8 mouse cellular contexts compared by ENCODE assay signal in the genomic region with DNA sequence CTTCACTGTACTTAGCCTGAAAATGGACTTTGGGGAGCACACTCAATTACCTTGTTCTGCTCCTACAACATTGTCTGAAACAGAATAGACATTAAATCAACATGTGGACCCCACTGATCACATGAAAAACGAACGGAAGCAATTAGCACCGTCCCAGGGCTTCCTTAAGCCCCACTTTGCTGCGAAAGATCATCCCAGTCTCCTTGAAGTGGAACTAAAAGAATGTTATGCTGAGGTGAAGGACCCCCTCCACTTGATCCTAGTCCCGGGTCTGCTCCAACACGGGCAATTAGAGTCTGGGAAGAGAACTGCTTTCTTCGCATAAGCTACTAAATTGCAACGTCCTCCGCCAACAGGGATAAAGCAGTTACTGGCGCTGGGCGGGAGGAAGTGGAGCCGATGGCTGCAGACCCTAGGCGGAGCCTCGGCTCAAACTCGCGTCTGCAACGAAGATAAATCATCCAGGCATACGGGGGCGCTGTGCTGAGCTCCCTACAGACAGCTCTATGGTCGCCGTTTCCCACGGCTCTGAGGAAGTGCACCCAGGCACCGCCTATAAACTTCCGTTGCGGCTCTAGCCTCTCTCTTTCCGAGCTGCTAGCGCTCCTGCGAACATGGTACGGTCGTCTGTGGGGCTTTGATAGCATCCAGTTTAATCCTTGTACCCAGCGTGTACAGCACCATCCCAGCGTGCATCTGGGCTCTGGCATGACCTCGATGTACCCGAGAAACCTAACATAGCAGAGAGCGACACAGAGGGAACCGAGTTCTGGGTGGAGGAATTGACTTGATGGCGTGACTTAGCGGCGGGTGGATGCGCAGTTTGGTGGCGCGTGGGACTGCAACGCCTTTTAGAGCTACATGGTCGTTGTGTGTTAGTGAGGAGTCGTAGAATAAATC. TPM values are rescaled to one million over a fixed set of nuclear protein-coding genes. Genes with fewer than 3 reads are reported as not detected.
DNase-seq lines count a peak whose midpoint lies in the region; ATAC-seq lines count a peak whose summit lies in the region.

Gene Rpl36a, plus strand, starts transcription at position 552 of the 900 bp plus-strand sequence.

- DNase-seq in adrenal gland, adult (ENCODE audit: inconsistent age in 2 of 2, low spot score in 1 of 2), result peak; percentile 90 to 96
- peak; percentile 95 for DNase-seq in embryo, embryonic 10.5 days (ENCODE audit: low spot score)
- DNase-seq in gastrocnemius, postnatal 14 days, result peak; percentile 89
- peak; percentile 89 to 92 for DNase-seq in left cerebral cortex, postnatal 10 days (ENCODE audit: extremely low spot score in 1 of 2, low spot score in 2 of 2)
- peak; percentile 84 for DNase-seq in right cerebral cortex, postnatal 25 days
- DNase-seq in urinary bladder, postnatal 4 days (ENCODE audit: low spot score in 2 of 2), result peak; percentile 86 to 94

- ATAC-seq in inflammation-experienced regulatory T-cells, adult 6 months, result peak; percentile 96
- ATAC-seq in megakaryocyte-erythroid progenitor cell, adult 5-6 weeks (replicated peaks; ENCODE audit: low FRiP score, low TSS enrichment, poor library complexity, severe bottlenecking), result peak; percentile 88

- intact Hi-C loops in gastrocnemius, postnatal 14 days (cut with DNase I; ENCODE audit: low total_unique reads), result no loop called here
- intact Hi-C loops in left cerebral cortex, postnatal 10 days (cut with DNase I), result no loop called here

RNA-seq across cellular contexts. Expression of gene Rpl36a, which starts in this region (rescaled TPM):
- 100 to 1,000 TPM; 195 to 198 TPM for total RNA-seq in gastrocnemius, postnatal 14 days (2021)
- 100 to 1,000 TPM; 370 to 723 (median 685) TPM for polyA plus RNA-seq in inflammation-experienced regulatory T-cells, adult 6 months (2017; shearing (Covaris generic))
- 100 to 1,000 TPM; 157 to 158 TPM for total RNA-seq in left cerebral cortex, postnatal 10 days (2021)
- total RNA-seq in megakaryocyte-erythroid progenitor cell, adult 5-6 weeks (2014; fragmentation: Nextera tagmentation), result 2,126 and 2,307 TPM in 2 replicates
- total RNA-seq in megakaryocyte-erythroid progenitor cell, adult 5-6 weeks (2017), result 7,427 and 9,426 TPM in 2 replicates

Comparison
In these comparisons a context has a peak if more than half of its experiments do, and no peak if none do; other contexts are left out.
1. Peak in every context shown above with its lines: DNase-seq and ATAC-seq.
2. RNA of gene Rpl36a (total RNA-seq): 2,126 to 9,426 TPM in megakaryocyte-erythroid progenitor cell, adult 5-6 weeks; 195 to 198 TPM in gastrocnemius, postnatal 14 days and 157 to 158 TPM in left cerebral cortex, postnatal 10 days; every median in the first group is over 10 times any median in the second.